Mouse (Mus musculus) lung, postnatal 10 days (tissue): ENCODE data around the gene Gm21996.
"Not testable (repeated sequence)": the region's sequence is repeated elsewhere in the genome, so short reads cannot be mapped to it uniquely, and the experiment has no call there.

Experiments used
- DNase-seq: peaks from one replicate; pipeline ENCODE4 v3.0.0; 2021

Gm21996 gene

GRCm38 (mm10) chrY:89745432-89745831 lies at the start of gene Gm21996:
TSS of gene Gm21996 (minus strand) at chrY:89745532.
- DNase-seq, result not testable (repeated sequence)
